Mouse (Mus musculus) ovary, postnatal 14 days (tissue): Measurements from ENCODE around the gene Olfr539.
"Not testable (repeated sequence)": the region's sequence is repeated elsewhere in the genome, so short reads cannot be mapped to it uniquely, and the experiment has no call there.

Experiments
- DNase-seq: peaks from one replicate; pipeline ENCODE4 v3.0.0; 2022; ENCODE audit warnings: low spot score

Olfr539 gene

DNA sequence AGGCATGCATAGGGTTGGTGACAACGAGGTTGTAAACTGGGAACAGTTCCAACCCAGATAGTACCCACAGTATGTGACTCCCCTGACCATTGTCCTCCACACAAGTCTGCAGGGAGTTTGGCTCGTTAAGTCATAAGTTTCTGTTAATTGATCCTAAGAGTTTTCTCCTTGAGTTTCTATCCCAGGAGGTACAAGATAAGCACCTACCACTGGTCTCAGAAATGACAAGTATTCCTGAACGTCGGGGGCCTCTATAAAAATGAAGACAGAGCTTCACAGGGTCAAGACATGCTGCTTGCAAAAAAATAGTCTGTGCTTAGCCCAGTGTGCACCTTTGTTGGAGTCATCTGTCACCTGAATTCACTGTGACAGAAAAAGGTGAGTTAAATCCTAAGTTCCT, at the start of gene Olfr539:
Gene Olfr539 (plus strand): TSS at position 301 of the 400 bp plus-strand sequence.
- no peak for DNase-seq

DNA sequence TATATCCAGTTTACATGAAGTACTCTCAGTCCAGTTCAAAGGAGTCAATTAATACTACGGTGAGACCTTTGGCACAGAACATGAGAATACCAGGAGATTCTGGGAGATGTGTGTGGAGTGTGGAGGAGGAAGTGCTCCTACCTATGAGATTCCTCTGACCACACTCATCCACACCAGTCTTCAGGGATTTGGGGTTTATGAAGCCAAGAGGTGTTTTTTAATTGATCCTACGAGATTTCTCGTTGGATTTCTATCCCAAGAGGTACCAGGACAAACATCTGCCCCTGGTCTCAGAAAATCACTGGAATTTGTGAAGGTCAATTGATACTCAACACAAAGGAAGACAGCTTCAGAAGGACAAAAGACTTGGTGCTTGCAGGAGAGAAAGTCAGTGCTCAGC, 31.1 kb upstream of the Olfr539 start, which contains the start of gene Olfr61:
Gene Olfr61 (plus strand): TSS at position 301 of the 400 bp plus-strand sequence.
- DNase-seq, result not testable (repeated sequence)

DNA sequence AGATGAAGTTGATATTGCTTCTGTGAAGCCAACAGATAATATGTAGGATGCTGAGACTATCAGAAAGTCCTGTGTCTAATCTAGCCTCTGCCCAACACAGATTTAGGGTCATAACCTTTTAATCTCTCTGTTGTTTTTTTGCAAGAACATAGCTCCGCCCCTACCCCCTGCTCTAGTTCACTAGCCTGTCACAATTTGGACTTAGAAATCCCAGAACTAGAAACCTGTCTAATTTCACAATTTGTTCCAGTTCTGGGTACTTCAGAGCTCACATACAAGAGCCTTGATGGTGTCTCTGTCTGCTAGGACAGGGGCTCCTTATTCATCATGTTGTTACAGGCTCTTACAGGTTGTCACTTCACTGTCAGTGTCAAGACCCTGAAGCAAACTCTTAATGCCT, 29.2 kb upstream of the Olfr539 start:
- DNase-seq, result no peak

DNA sequence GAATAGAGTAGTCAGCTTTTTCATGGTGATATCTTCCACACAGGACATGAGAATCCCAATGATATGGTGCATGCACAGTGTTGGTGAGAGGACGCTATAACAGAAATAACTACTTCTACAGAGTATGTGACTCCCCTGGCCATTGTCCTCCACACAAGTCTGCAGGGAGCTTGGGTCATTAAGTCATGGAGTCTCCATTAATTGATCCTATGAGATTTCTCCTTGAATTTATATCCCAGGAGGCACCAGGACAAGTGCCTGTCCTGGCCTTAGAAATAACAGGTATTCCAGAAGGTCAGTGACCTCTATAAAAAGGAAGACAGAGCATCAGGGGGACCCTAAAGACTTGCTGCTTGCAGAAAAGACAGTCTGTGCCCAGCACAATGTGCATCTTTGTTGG, 13.6 kb upstream of the Olfr539 start, which contains the start of gene Olfr53:
Gene Olfr53 (plus strand): TSS at position 301 of the 400 bp plus-strand sequence.
- no peak for DNase-seq

DNA sequence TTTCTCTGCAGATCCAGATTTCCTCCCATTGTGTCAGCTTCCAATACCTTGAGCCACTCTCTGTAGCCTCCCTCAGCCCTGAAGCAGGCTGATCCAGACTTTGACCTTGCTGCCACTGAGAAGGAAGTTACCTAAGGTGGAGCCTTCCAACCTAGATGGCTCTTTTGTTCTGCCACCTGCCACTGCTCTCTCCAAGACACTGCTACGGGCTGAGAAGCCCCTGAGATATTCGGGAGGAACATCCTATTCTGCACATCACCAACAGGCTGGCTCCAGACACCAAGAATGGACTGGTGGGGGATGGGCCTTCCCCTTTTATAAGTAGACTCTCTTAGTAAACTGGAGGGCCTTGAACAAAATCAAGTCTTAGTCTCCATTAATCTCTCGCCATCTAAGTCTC, 11.0 kb downstream of the Olfr539 start:
- not testable (repeated sequence) for DNase-seq

DNA sequence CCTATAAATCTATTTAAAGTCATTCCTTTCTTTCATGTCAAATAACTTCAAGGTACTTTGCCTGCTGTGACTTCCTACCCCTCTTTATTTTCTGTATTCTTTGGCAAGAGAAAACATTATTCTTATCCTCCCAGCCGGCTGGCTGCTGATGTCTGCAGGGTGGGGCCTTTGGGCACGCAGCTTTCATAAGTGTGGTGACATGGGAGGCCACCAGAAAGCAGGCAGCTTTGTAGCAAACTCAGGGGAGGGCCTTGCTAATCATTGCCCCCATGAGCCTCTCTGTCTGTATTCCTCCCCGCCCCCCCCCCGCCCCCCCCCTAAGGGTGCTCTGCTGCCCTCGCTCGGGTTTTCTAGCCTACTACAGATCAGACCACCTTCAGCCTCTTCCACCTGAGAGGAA, 16.1 kb downstream of the Olfr539 start:
- DNase-seq, result no peak

DNA sequence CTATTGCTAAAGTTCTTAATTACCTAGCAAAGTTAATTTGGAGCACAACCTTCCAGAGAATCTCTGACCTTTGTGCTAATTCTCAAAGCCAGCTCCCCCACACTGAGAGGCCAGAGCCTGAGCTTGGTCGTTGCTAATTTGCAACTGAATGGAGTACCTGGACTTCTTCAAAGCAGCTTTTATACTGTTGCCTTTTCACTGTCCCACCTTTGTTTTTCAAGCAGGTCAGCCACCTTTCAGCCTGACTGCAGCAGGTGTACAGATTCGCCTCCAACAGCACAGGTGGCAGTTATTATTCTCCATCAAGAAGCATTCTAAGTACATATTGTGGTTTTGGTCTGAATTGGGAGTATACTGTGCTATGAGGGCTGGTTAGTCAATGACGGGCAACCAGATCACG, 19.9 kb downstream of the Olfr539 start:
- not testable (repeated sequence) for DNase-seq

DNA sequence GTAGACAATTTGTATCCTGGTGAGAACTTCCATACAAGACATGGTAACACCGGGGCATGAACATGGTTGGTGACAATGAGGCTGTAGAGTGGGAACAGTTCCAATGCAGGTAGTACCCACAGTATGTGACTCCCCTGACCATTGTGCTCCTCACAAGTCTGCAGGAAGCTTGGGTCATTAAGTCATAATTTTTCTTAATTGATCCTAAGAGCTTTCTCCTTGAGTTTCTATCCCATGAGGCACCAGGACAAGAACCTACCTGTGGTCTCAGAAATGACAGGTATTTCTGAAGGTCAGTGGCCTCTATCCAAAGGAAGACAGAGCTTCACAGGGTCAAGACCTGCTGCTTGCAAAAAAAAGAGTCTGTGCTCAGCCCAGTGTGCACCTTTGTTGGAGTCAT, 21.9 kb downstream of the Olfr539 start, which contains the start of gene Olfr45:
Gene Olfr45 (plus strand): TSS at position 301 of the 400 bp plus-strand sequence.
- DNase-seq, result no peak

DNA sequence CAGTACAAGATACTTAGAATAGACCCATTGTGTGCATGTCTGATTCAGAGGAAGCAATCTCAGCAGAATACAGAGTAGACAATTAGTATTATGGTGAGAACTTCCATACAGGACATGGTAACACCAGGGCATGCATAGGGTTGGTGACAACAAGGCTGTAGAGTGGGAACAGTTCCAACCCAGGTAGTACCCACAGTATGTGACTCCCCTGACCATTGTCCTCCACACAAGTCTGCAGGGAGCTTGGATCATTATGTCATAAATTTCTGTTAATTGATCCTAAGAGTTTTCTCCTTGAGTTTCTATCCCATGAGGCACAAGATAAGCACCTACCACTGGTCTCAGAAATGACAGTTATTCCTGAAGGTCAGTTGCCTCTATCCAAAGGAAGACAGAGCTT, 37.2 kb downstream of the Olfr539 start, which contains the start of gene Olfr541:
Gene Olfr541 (plus strand): TSS at position 301 of the 400 bp plus-strand sequence.
- DNase-seq, result no peak

DNA sequence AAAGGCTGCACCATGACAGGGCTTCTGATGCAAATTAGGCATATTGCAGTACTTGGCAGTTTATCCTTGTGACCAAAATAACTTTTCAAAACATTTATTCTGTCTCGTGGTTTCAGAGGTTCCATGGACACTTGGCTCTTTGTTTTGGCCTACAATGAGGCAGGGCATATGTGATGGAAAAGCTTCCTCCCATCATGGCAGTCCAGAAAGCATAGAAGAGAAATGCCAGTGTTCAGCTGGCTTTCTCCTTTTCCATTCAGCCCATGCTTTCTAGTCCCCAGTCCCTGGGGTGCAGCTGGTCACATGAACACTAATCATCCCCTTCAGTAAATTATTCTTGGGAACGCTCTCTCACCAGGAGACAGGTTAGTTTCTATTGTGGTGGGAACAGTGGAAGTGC, 46.6 kb downstream of the Olfr539 start:
- no peak for DNase-seq

DNA sequence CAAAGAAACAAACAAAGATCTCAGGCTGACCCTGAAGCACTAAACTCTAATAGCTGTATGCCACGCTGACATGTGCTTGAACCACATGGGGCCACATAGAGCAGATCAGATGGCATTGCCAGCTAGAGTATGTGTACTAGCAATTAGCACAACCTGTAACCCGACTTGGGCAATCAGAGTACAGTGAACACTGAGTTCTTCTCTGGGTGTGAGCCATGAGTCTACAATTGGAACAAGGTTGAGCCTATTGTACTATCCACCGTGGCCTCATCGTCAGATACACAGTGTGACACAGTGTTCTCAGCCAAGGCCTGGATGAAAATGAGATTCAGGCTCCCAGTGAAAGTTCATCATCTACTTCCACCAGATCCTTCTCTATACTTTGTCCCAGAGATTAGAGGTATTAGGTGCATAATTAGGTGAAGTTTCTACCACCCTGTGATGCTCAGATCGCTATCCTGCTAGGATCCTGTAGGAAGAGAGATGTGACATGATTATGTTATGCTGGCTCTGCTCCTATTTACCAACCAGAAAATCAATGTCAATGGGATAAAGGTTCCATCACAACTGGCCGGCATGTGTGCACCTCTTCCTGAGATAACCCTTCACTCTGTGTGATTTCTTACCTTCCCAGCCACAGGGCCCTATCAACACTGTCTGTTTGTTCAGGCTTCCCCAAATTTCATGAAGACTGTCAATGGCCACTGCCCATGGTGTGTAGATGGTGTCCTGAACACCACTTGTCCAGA, 48.0 kb downstream of the Olfr539 start:
- DNase-seq, result no peak

DNA sequence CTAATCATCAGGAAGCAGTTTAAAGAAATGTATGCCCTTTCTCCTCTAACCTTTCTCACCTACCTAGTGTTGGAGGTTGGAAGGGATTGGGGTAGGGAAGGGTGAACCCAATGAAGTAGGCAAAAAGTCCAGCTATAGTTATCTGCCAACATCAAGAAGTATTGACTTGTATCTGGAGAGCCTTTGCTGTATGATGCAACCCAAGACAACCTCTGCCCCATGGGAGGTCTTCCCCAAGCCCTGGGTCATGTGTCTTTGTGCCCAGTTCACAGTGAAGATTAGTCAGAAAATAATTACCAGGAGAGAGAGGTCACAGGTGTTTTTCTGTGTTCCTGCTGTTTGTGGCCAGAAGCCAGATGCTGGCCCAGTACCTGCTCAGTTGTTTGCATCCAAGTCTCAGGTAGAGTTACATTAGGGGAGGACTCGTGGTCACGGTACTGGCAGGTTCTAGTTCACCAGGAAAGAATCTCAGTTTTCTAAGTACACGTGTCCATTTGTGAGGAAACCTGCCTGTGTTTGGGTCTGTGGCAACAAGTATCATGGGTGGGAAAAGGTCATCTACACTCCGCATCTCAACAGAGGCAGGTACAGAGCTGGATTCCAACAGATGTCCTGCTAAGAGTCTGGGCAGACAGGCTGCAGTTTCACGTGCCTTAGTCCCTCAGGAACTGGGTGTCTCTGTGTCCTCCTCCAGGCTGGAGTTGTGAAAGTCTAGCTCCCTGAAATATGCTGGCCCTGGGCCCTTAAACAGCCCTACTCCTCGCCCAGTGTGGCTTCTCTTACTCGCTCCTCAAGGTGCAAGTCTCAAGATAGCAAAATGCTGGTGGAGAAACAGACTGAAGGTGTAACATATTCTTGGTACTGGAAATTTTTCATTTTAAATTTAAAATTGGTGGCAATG, 57.7 kb downstream of the Olfr539 start:
- no peak for DNase-seq

DNA sequence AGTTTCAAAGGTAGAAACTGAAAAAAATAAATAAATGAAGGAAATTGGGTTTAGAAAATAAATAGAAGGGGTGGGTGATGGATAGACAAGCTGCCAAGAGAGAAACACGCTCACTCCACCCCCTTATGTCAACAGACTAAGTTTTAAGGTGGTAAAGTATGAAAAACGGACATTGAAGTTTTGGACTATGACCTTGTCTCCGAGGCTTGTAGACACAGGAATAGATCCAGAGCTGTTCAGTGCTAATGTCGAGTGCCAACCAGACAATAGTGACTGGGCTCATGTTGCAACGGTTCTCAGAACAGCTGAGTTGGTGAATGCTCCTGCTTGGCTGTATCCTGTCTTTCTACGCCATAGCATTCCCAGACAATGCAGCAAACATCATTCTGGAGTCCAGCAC, 61.4 kb downstream of the Olfr539 start:
- DNase-seq, result no peak

DNA sequence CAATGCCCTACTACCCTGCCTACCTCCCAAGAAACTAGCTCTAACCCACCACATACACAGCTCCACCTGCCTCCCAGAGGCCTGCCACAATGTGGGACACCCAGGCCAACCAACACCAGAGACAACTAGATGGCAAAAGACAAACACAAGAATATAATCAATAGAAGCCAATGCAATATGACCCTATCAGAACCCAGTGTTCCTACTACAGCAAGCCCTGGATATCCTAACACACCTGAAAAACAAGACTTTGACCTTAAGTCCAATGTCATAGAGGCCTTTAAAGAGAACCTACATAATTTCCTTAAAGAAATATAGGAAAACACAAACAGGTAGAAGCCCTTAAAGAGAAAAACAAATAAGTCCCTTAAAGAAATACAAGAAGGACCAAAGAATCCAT, 65.8 kb downstream of the Olfr539 start:
- no peak for DNase-seq
